Mouse (Mus musculus) yolk sac, embryonic 10.5 days (tissue): ENCODE measurements around the gene Plxna4.

ENCODE experiments used
- DNase-seq: peaks from one replicate; pipeline ENCODE4 v3.0.0-alpha.2; 2017; ENCODE audit warnings: low spot score

The Plxna4 gene

GRCm38 (mm10) chr6:32167725-32168124 is 420.3 kb downstream of the Plxna4 start:
- no peak for DNase-seq

- DNase-seq = no peak
Observed at GRCm38 (mm10) chr6:32160370-32160769, 427.6 kb downstream of the Plxna4 start.

- DNase-seq = no peak
Observed at GRCm38 (mm10) chr6:32159931-32160330, 428.1 kb downstream of the Plxna4 start.

- no peak for DNase-seq
Observed at GRCm38 (mm10) chr6:32158347-32158746, 429.6 kb downstream of the Plxna4 start.

- DNase-seq = no peak
Observed at GRCm38 (mm10) chr6:32153170-32153569, 434.8 kb downstream of the Plxna4 start.

GRCm38 (mm10) chr6:32150836-32151235 is 437.2 kb downstream of the Plxna4 start:
- no peak for DNase-seq

GRCm38 (mm10) chr6:32144771-32145170 is 443.2 kb downstream of the Plxna4 start:
- DNase-seq = no peak

GRCm38 (mm10) chr6:32139537-32139936 is 448.5 kb downstream of the Plxna4 start:
- no peak for DNase-seq

GRCm38 (mm10) chr6:32126914-32127313 is 461.1 kb downstream of the Plxna4 start:
- no peak for DNase-seq

- no peak for DNase-seq
Observed at GRCm38 (mm10) chr6:32122584-32123265, 465.3 kb downstream of the Plxna4 start.

- no peak for DNase-seq
Observed at GRCm38 (mm10) chr6:32120931-32121330, 467.1 kb downstream of the Plxna4 start.

- no peak for DNase-seq
Observed at GRCm38 (mm10) chr6:32109207-32109606, 478.8 kb downstream of the Plxna4 start.

GRCm38 (mm10) chr6:32105547-32106275 is 482.3 kb downstream of the Plxna4 start:
- no peak for DNase-seq
